Mouse (Mus musculus) effector memory CD4-positive, alpha-beta T cell, adult 7 months (primary cell): Measurements from ENCODE around the gene Azgp1. TPM values are rescaled to one million over a fixed set of nuclear protein-coding genes. Genes with fewer than 3 reads are reported as not detected.

Experiments used
- polyA plus RNA-seq: library from polyadenylated mRNA; unstranded; fragments of 100-300 nt; shearing (Covaris generic); gene quantifications from one replicate; pipeline ENCODE4 v1.2.1, GENCODE M21; 2017

Azgp1 gene
- polyA plus RNA-seq, result not detected

GRCm38 (mm10) chr5:137981300-137981699 is at the start of gene Azgp1:
Gene Azgp1 (plus strand): TSS chr5:137981520.

GRCm38 (mm10) chr5:137962945-137963344 is 18.4 kb upstream of the Azgp1 start, which contains the start of gene Gjc3:
Gene Gjc3 (minus strand): TSS chr5:137963098.

GRCm38 (mm10) chr5:138020961-138021479 is 39.7 kb downstream of the Azgp1 start, which contains the start of the genes Smok3a and Smok3b:
Gene Smok3a (plus strand): TSS chr5:138021261.
Gene Smok3b (plus strand): TSS chr5:138021429.

Other genes starting within 250 kb of the Azgp1 start
- 0.30 TPM for gene Nyap1, start 239.9 kb upstream of the Azgp1 start, polyA plus RNA-seq
- 134 TPM for gene Tsc22d4, start 235.8 kb upstream of the Azgp1 start, polyA plus RNA-seq
- 48.6 TPM for gene Ppp1r35, start 202.7 kb upstream of the Azgp1 start, polyA plus RNA-seq
- gene Mepce, start 193.9 kb upstream of the Azgp1 start, polyA plus RNA-seq, result 55.5 TPM
- gene Zcwpw1, start 193.7 kb upstream of the Azgp1 start, polyA plus RNA-seq, result 7.1 TPM
- gene Pilra, start 145.2 kb upstream of the Azgp1 start, polyA plus RNA-seq, result 0.22 TPM
- gene Pilrb1, start 123.4 kb upstream of the Azgp1 start, polyA plus RNA-seq, result 0.37 TPM
- gene Pilrb2, start 109.7 kb upstream of the Azgp1 start, polyA plus RNA-seq, result 1.0 TPM
- 0.76 TPM for gene Cyp3a13, start 59.9 kb upstream of the Azgp1 start, polyA plus RNA-seq
- not detected for gene Gjc3, start 18.4 kb upstream of the Azgp1 start, polyA plus RNA-seq
- gene Smok3a, start 39.7 kb downstream of the Azgp1 start, polyA plus RNA-seq, result not detected
- gene Smok3b, start 39.9 kb downstream of the Azgp1 start, polyA plus RNA-seq, result 0.73 TPM
- gene Smok3c, start 71.7 kb downstream of the Azgp1 start, polyA plus RNA-seq, result 0.84 TPM
- gene Zkscan1, start 103.6 kb downstream of the Azgp1 start, polyA plus RNA-seq, result 14.6 TPM
- gene Zscan21, start 135.4 kb downstream of the Azgp1 start, polyA plus RNA-seq, result 28.0 TPM
- 6.6 TPM for gene Zfp113, start 174.2 kb downstream of the Azgp1 start, polyA plus RNA-seq
- 119 TPM for gene Cops6, start 179.6 kb downstream of the Azgp1 start, polyA plus RNA-seq
- gene Ap4m1, start 190.5 kb downstream of the Azgp1 start, polyA plus RNA-seq, result 9.5 TPM
- gene Mcm7, start 190.9 kb downstream of the Azgp1 start, polyA plus RNA-seq, result 56.4 TPM
- 36.5 TPM for gene Taf6, start 205.9 kb downstream of the Azgp1 start, polyA plus RNA-seq
- gene Cnpy4, start 206.0 kb downstream of the Azgp1 start, polyA plus RNA-seq, result 12.2 TPM
- gene Mblac1, start 212.8 kb downstream of the Azgp1 start, polyA plus RNA-seq, result not detected
- gene Nxpe5, start 244.4 kb downstream of the Azgp1 start, polyA plus RNA-seq, result 0.55 TPM